Mouse (Mus musculus) neural tube, embryonic 11.5 days (tissue): ENCODE results near the gene Cep57l1. TPM values are rescaled to one million over a fixed set of nuclear protein-coding genes. Genes with fewer than 3 reads are reported as not detected.

Experiments used
- ATAC-seq: fragments of 200-750 bp; cut with Nextera tagmentation; 2 replicates; pipeline ENCODE4 v1.8.0; 2017; ENCODE audit warnings: moderate number of reproducible peaks, mild to moderate bottlenecking, moderate TSS enrichment, moderate library complexity; ENCODE audit not compliant: insufficient read depth, low FRiP score, low TSS enrichment
- DNase-seq: peaks from one replicate; pipeline ENCODE4 v3.0.0-alpha.2; 2015; ENCODE audit warnings: low spot score
- H3K27ac ChIP-seq: fragments of 300-500 bp; sonication (generic); 2 replicates; pipeline ENCODE4 v1.5.1; 2014; ENCODE audit warnings: low read depth, mild to moderate bottlenecking, low read length
- H3K27me3 ChIP-seq: fragments of 300-500 bp; sonication (generic); 2 replicates; pipeline ENCODE4 v1.6.1; 2014; ENCODE audit warnings: mild to moderate bottlenecking, low read length, mixed read lengths; ENCODE audit not compliant: control insufficient read depth, insufficient read depth
- H3K36me3 ChIP-seq: fragments of 300-500 bp; sonication (generic); 2 replicates; pipeline ENCODE4 v1.6.1; 2014; ENCODE audit warnings: mild to moderate bottlenecking, low read length, moderate library complexity, mixed read lengths; ENCODE audit not compliant: control insufficient read depth, insufficient read depth
- H3K4me1 ChIP-seq: fragments of 300-500 bp; sonication (generic); 2 replicates; pipeline ENCODE4 v1.6.1; 2014; ENCODE audit warnings: low read length, mixed read lengths; ENCODE audit not compliant: control insufficient read depth, insufficient read depth
- H3K4me2 ChIP-seq: fragments of 300-500 bp; sonication (generic); 2 replicates; pipeline ENCODE4 v1.6.1; 2014; ENCODE audit warnings: low read depth, mild to moderate bottlenecking, moderate library complexity
- H3K4me3 ChIP-seq: fragments of 300-500 bp; sonication (generic); 2 replicates; pipeline ENCODE4 v1.5.1; 2014; ENCODE audit warnings: low read depth, low read length
- H3K9ac ChIP-seq: fragments of 300-500 bp; sonication (generic); 2 replicates; pipeline ENCODE4 v1.6.1; 2014; ENCODE audit warnings: mild to moderate bottlenecking, low read length
- H3K9me3 ChIP-seq: fragments of 300-500 bp; sonication (generic); 2 replicates; pipeline ENCODE4 v1.6.1; 2016; ENCODE audit warnings: low read length; ENCODE audit not compliant: control insufficient read depth
- WGBS: fragments of 180-500 bp; shearing (Covaris S2); extraction: QIAGEN DNeasy Blood & Tissue Kit; methylation state at CpG from one replicate; pipeline ENCODE4 v1.1.7; 2014; 5-methylcytosine and 5-hydroxymethylcytosine counted together
- polyA plus RNA-seq: library from polyadenylated mRNA; unstranded; fragments of >200 nt; fragmentation: Nextera tagmentation; extraction: Ambion mirVana; gene quantifications from 2 replicates; pipeline ENCODE4 v1.2.1, GENCODE M21; 2014

Gene Cep57l1
- polyA plus RNA-seq, 1 experiment from 2014 or later, result 19.1 TPM

- no peak; the same call in 1 of the 2 replicates for ATAC-seq
- 54% methylated on average over 15 of the region's 15 CpGs for WGBS
- Histone ChIP-seq H3K4me1 (peaks cover 9% of the 10 kb centered on the region; the same call in 1 of the 2 replicates), H3K27me3 (no peaks in the 10 kb centered on the region), H3K9ac (no peak within 1 kb of the TSS), H3K36me3 (no peaks in the 10 kb centered on the region), H3K4me3 (no peak within 1 kb of the TSS), H3K27ac (no peak within 1 kb of the TSS), H3K4me2 (no peak within 1 kb of the TSS), H3K9me3 (no peaks in the 10 kb centered on the region)
- DNase-seq, result peak; percentile 20
These were observed 93.4 kb downstream of the Cep57l1 start, which contains the start of gene Ccdc162 for GRCm38 (mm10) chr10:41716029-41716897. Gene Ccdc162, minus strand, starts transcription at chr10:41716634.

- Histone ChIP-seq H3K9ac (no peak overlapping the region), H3K4me1 (peaks cover 9% of the 10 kb centered on the region; the same call in 1 of the 2 replicates), H3K9me3 (no peaks in the 10 kb centered on the region), H3K36me3 (no peaks in the 10 kb centered on the region), H3K27ac (no peak overlapping the region), H3K4me3 (no peak overlapping the region), H3K4me2 (no peak overlapping the region), H3K27me3 (no peaks in the 10 kb centered on the region)
- 86% methylated on average over 14 of the region's 14 CpGs for WGBS
- ATAC-seq, result no peak
- no peak for DNase-seq
These were observed 94.1 kb downstream of the Cep57l1 start for GRCm38 (mm10) chr10:41715557-41715956.

GRCm38 (mm10) chr10:41711467-41711866, 98.2 kb downstream of the Cep57l1 start:
- Histone ChIP-seq H3K9me3 (no peaks in the 10 kb centered on the region), H3K9ac (no peak overlapping the region), H3K27ac (no peak overlapping the region), H3K36me3 (no peaks in the 10 kb centered on the region), H3K4me1 (peaks cover 7% of the 10 kb centered on the region; the same call in 1 of the 2 replicates), H3K4me3 (no peak overlapping the region), H3K4me2 (no peak overlapping the region), H3K27me3 (no peaks in the 10 kb centered on the region)
- no peak for DNase-seq
- no peak for ATAC-seq
- WGBS, result 56% methylated on average over 7 of the region's 7 CpGs

- DNase-seq, result no peak
- WGBS, result 94% methylated on average over 8 of the region's 8 CpGs
- H3K4me2 ChIP-seq, result no peak overlapping the region
These were observed 98.9 kb downstream of the Cep57l1 start for GRCm38 (mm10) chr10:41710773-41711172.

GRCm38 (mm10) chr10:41709341-41709740, 100.3 kb downstream of the Cep57l1 start:
- Histone ChIP-seq H3K27ac (no peak overlapping the region), H3K4me3 (no peak overlapping the region), H3K36me3 (no peaks in the 10 kb centered on the region), H3K4me2 (no peak overlapping the region), H3K9ac (no peak overlapping the region), H3K4me1 (0 out of 2 replicates have a peak, but pooled peaks cover 2% of the 10 kb centered on the region), H3K27me3 (no peaks in the 10 kb centered on the region), H3K9me3 (no peaks in the 10 kb centered on the region)
- no peak for ATAC-seq
- DNase-seq, result no peak
- WGBS, result 82% methylated on average over 8 of the region's 8 CpGs

More at GRCm38 (mm10) chr10:41710773-41711172, 98.9 kb downstream of the Cep57l1 start:
- ATAC-seq, result no peak
- H3K9ac ChIP-seq, result no peak overlapping the region
- H3K27me3 ChIP-seq, result no peaks in the 10 kb centered on the region
- no peak overlapping the region for H3K4me3 ChIP-seq
- H3K27ac ChIP-seq, result no peak overlapping the region
- 0 out of 2 replicates have a peak, but pooled peaks cover 2% of the 10 kb centered on the region for H3K4me1 ChIP-seq
- H3K9me3 ChIP-seq, result no peaks in the 10 kb centered on the region
- no peaks in the 10 kb centered on the region for H3K36me3 ChIP-seq

GRCm38 (mm10) chr10:41699669-41700068, 110.0 kb downstream of the Cep57l1 start:
- H3K27me3 ChIP-seq, result no peaks in the 10 kb centered on the region
- DNase-seq, result no peak
- no peak overlapping the region for H3K4me2 ChIP-seq
- no peak for ATAC-seq
- no peak overlapping the region for H3K27ac ChIP-seq
- H3K9me3 ChIP-seq, result no peaks in the 10 kb centered on the region
- no peaks in the 10 kb centered on the region for H3K4me1 ChIP-seq
- WGBS, result 88% methylated on average over 5 of the region's 5 CpGs
- no peak overlapping the region for H3K4me3 ChIP-seq
- no peak overlapping the region for H3K9ac ChIP-seq
- H3K36me3 ChIP-seq, result no peaks in the 10 kb centered on the region

GRCm38 (mm10) chr10:41697040-41697439, 112.6 kb downstream of the Cep57l1 start:
- Histone ChIP-seq H3K4me2 (no peak overlapping the region), H3K9me3 (no peaks in the 10 kb centered on the region), H3K27me3 (no peaks in the 10 kb centered on the region), H3K9ac (no peak overlapping the region), H3K4me3 (no peak overlapping the region), H3K36me3 (no peaks in the 10 kb centered on the region), H3K27ac (no peak overlapping the region), H3K4me1 (no peaks in the 10 kb centered on the region)
- 80% methylated on average over 11 of the region's 11 CpGs for WGBS
- ATAC-seq, result no peak
- no peak for DNase-seq

GRCm38 (mm10) chr10:41690978-41691377, 118.7 kb downstream of the Cep57l1 start:
- ATAC-seq, result no peak
- Histone ChIP-seq H3K9me3 (no peaks in the 10 kb centered on the region), H3K4me1 (no peaks in the 10 kb centered on the region), H3K27ac (no peak overlapping the region), H3K4me2 (no peak overlapping the region), H3K36me3 (no peaks in the 10 kb centered on the region), H3K27me3 (no peaks in the 10 kb centered on the region), H3K4me3 (no peak overlapping the region), H3K9ac (no peak overlapping the region)
- WGBS, result 79% methylated on average over 4 of the region's 4 CpGs
- no peak for DNase-seq
